Mouse (Mus musculus): Measurements from ENCODE around the gene Rap1a.

Rap1a gene

DNA sequence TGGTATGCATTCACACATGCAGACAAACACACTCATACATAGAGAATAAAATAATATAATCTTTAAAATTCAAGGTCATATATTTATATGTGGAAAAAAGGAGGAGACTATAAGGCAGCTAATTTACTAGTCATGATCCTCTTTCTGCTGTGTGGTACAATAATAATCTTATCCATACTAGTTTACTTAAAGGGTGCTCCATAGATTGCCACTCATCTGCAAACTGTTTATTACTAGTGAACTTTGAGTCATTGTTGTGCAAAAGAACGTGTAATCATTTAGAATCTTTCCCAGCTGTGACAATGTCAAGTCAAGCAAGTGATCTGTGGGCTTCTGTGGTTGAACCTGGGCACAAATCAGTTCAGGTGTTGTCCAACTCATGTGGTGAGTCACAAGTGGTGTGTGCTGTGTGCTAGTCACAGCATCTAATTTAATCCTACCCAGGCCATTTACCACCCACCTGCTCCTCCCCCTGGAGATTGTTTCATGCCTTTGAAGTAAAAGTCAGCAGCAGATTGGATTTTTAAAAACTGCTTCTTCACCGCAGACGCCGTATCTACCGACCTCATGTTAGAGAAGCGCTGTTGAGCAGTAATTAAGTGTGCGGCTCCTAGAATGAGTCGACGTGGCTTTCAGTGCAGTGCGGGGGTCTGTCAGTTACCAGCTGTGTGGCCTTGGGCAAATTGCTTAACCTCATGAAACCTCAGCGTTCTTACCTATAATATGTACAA is 5.5 kb upstream of the Rap1a start:
- DNase-seq (ENCODE audit: extremely low spot score): no peak

DNA sequence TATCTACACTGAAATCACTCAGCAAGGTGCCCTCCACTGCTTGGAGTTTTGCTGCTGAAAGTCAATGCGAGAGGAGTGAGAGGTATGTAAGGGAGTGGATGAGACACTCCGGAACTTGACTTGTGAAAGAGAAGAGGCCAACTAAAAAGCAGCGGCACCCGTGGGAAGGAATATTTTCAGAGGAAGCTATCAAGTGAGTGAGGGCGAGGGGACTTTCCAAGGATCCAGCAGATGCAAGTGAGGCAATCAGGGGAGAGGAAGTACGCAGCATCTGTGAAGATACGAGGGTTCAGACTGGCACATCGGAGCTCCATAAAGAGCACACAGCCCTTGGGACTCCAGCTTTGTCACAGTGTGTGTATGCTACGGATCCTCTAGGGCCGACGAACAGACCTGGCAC is 2.5 kb upstream of the Rap1a start:
- no peak for DNase-seq (ENCODE audit: extremely low spot score)

DNA sequence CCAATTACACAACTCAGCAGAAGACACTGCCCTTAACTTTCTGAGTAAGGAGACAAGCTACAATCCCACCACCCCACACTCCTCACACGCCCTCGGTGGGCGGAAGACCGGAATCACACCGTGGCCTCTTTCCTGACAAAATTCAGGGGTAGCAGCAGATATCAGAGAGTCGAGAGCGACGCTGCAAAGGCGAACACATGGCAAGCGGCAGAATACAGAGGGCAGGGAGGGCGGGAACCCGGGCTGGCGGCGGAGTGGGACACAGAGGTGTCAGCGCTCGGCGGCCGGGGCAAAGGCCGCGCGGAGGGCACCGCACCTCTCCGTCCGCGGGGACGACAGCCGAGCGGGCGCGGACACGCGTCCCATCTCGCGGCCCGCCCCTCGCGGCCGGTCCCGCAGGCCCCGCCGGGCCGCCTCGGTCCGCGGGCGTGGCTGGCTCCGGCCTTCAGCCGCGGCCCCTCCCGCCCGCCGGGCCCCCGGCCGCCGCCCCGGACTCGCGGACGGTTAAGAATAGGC is 403 bp downstream of the Rap1a start:
- DNase-seq (ENCODE audit: extremely low spot score): peak; percentile 75

DNA sequence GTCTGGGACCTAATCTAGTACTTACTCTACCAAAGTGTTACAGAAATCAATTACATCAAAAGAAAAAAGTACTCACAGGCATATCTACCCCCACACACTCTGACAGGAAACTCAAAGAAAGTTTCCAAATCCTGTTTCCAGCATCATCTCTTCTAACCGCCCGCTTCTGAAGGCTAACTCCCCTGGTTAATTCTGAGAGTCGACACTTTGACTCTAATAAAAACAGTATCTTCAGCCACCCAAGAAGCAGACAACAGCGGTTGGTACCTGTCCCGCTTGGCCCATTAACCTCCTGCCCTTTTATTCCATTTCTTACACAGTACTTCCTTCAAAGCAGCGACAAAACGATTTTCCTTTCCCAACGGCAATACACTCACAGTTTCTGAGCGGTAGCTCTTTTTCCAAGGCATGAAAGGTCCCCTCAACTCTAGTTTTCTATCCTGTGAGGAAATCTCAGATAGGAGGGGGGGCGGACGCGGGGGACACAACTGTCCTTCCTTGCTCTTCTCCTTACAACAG is 921 bp downstream of the Rap1a start:
- DNase-seq (ENCODE audit: extremely low spot score): peak; percentile 21

GRCm38 (mm10) chr3:105799375-105799774 is 1.8 kb downstream of the Rap1a start:
- no peak for DNase-seq (ENCODE audit: extremely low spot score)

DNA sequence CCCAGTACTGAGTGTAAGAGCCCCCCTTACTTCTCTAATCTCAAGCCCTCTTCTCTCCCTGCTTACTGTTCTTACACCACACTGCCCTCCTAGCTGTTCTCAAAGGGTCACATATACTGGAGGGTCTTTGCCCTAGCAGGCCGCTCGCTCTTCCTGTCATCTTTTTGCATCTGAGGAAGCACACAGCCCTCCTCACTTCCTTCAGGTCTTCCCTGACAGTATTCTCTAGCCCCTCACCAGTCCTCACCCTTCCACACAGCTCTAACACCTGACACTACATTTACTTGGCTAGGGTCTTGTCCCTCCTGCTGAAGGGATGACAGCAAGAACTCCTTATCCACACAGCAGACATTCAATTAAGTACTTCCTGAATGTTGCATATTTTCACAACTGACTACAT is 2.4 kb downstream of the Rap1a start:
- no peak for DNase-seq (ENCODE audit: extremely low spot score)

- DNase-seq (ENCODE audit: extremely low spot score): no peak
These were observed 3.7 kb downstream of the Rap1a start for GRCm38 (mm10) chr3:105797427-105797826.

GRCm38 (mm10) chr3:105796761-105797160 is 4.4 kb downstream of the Rap1a start:
- no peak for DNase-seq (ENCODE audit: extremely low spot score)

- DNase-seq (ENCODE audit: extremely low spot score): no peak
These were observed 6.8 kb downstream of the Rap1a start for GRCm38 (mm10) chr3:105794309-105794708.

DNA sequence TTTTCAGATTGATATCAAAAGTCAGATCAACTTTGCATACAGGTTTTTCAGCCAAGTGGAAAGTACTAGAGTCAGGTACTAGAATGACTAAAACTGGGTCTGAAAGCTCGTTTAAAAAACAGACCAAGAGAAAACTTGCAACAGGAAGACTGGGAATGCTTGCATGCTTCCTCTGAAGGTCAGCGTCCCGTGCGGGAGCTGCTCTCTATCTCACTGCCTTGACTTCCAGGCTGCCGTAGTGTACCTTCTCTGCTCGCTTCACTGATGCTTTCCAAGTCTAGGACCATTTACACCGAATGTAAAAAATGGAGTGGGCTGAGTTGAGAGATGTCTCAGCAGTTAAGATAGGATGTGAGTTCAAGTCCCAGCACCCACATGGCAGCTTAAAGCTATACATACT is 8.8 kb downstream of the Rap1a start:
- DNase-seq (ENCODE audit: extremely low spot score): no peak

DNA sequence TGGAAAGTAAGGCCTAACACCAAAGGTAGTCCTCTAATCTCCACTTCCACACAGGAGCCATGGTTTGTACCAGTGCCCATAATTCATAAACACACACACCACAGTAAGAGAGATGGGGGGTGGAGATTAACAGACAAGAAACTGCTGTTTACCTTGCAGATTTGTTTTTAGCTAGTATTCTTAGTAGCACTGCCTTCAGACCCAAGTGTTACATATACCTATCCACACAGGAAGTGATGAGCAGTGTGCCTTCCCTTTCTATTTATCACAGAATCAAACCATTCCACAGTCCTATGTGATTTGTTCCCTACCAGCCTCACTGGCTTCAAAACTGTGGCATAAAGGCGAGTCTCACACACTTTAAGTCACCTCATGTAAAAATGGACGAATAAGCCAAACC is 10.0 kb downstream of the Rap1a start:
- DNase-seq (ENCODE audit: extremely low spot score): no peak

- no peak for DNase-seq (ENCODE audit: extremely low spot score)
These were observed 10.8 kb downstream of the Rap1a start for GRCm38 (mm10) chr3:105790338-105790737.

- DNase-seq (ENCODE audit: extremely low spot score): no peak
These were observed 11.4 kb downstream of the Rap1a start for GRCm38 (mm10) chr3:105789776-105790175.

DNA sequence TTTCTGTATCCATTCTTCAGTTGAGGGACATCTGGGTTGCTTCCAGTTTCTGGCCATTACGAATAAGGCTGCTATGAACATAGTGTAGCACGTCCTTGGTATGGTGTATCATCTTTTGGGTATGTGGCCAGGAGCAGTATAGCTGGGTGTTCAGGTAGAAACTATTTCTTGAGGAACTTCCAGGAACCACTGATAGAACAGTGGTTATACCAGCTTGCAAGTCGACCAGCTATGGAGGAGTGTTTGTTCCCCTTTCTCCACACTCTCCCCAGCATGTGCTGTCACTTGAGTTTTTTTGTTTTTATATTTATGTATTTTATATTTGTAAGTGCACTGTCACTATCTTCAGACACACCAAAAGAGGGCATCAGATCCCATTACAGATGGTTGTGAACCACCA is 13.8 kb downstream of the Rap1a start:
- DNase-seq (ENCODE audit: extremely low spot score): no peak

DNA sequence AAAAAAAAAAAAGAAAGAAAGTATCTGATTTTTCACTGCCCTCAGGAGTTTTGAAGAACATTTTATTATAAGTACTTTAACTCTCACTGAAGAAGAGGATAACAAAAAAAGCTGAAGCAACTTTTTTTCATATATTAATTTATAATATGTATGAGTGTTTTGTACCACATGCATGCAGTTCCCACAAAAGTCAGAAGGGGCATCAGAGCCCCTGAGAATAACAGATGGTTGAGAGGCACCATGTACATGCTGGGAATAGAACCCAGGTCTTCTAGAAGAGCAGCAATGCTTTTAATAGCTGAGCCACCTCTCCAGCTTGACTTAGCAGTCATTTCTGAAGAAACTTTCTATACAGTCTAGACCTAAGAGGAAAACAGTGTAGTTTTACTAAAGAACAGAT is 15.3 kb downstream of the Rap1a start:
- DNase-seq (ENCODE audit: extremely low spot score): no peak

DNA sequence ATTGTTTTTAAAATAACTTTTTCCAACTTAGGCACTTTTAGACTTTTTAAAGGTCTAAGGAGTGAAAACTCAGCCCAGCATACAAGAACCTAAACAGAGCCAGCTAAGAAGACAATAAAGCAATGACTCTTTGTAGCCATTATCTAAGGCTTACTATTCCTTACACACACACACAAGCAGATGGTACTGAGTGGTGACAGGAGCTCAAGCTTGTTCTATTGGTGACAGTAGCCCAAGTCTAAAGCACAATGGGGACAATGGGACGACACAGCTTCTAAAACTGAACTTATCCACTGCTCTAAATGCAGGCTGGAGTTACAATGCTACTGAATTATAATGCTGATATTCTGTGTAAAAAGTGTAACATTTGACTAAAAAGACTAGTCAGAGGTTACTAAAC is 17.3 kb downstream of the Rap1a start:
- DNase-seq (ENCODE audit: extremely low spot score): no peak

DNA sequence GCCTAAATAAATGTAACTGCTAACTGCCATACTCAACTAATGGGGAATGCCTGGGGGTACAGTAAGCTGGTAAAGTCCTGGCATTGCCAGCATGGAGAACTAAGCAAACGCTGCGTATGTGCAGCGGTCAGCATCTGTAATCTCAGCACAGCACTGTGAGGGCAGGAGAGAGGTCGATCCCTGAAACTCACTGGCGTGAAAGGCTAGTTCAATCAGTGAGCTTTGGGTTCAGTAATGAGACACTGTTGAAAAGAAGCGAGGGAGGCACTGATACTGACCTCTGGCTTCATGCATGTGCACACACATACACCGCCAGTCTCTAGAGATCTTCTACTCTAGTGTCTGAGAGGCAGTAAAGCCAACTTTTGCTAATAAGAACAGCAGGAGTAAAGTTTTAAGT is 18.7 kb downstream of the Rap1a start:
- DNase-seq (ENCODE audit: extremely low spot score): no peak

- no peak for DNase-seq (ENCODE audit: extremely low spot score)
These were observed 23.1 kb downstream of the Rap1a start for GRCm38 (mm10) chr3:105777997-105778396.

DNA sequence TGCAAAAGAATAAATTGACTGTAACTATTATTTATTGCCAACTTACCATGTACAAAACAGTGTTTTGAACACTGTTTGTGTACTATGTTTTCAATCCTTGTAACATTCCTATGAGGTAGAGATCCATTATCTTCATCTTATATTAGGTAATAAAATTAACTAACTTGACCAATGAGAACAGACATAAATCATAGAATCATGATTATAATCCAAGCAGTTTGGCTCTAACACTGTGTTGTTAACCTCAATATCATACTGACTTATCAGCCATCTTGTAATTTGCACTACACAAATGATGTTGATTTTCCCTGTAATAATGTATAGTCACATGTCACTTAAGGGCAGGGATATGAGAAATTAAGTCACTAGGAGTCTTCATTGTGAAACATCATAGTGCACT is 26.6 kb downstream of the Rap1a start:
- DNase-seq (ENCODE audit: extremely low spot score): no peak

GRCm38 (mm10) chr3:105771534-105771933 is 29.6 kb downstream of the Rap1a start:
- DNase-seq (ENCODE audit: extremely low spot score): no peak

GRCm38 (mm10) chr3:105770836-105771235 is 30.3 kb downstream of the Rap1a start:
- DNase-seq (ENCODE audit: extremely low spot score): no peak

DNA sequence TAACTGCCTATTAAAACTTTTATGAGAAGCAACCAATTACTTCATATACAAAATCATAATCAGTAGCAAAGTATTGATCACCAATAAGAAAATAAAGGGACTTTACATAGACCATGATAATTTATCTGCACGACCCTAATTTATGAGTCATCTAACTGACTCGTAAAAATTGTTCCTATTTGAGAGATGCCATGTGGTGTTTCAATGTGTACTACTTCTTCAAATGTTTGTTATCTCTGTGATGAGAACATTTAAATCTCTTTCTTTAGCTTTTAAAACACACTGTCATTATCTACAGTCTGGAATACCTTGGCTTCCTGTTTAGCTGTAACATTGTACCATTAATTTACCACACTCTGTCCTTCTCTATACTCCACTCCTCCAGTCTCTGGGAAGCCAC is 31.8 kb downstream of the Rap1a start:
- no peak for DNase-seq (ENCODE audit: extremely low spot score)

- no peak for DNase-seq (ENCODE audit: extremely low spot score)
These were observed 32.6 kb downstream of the Rap1a start for GRCm38 (mm10) chr3:105768529-105768928.

All from embryo, embryonic 9.5 days (tissue).